Mouse (Mus musculus) frontal cortex, postnatal 14 days (tissue): ENCODE measurements at regions not wholly inside any gene's neighbourhood (a gene's known extent, or its start where the extent isn't known, plus 50 kb on each side); places are given as distances from the start of the nearest gene placed in this dataset.
A peak's percentile ranks its signal among the peaks of the same experiment; 100 is the strongest.
"Not testable (repeated sequence)": the region's sequence is repeated elsewhere in the genome, so short reads cannot be mapped to it uniquely, and the experiment has no call there.

Experiments used
- DNase-seq, 2 experiments: peaks; one replicate each; pipeline ENCODE4 v3.0.0; 2022; ENCODE audit warnings: low spot score in 2 of 2

DNA sequence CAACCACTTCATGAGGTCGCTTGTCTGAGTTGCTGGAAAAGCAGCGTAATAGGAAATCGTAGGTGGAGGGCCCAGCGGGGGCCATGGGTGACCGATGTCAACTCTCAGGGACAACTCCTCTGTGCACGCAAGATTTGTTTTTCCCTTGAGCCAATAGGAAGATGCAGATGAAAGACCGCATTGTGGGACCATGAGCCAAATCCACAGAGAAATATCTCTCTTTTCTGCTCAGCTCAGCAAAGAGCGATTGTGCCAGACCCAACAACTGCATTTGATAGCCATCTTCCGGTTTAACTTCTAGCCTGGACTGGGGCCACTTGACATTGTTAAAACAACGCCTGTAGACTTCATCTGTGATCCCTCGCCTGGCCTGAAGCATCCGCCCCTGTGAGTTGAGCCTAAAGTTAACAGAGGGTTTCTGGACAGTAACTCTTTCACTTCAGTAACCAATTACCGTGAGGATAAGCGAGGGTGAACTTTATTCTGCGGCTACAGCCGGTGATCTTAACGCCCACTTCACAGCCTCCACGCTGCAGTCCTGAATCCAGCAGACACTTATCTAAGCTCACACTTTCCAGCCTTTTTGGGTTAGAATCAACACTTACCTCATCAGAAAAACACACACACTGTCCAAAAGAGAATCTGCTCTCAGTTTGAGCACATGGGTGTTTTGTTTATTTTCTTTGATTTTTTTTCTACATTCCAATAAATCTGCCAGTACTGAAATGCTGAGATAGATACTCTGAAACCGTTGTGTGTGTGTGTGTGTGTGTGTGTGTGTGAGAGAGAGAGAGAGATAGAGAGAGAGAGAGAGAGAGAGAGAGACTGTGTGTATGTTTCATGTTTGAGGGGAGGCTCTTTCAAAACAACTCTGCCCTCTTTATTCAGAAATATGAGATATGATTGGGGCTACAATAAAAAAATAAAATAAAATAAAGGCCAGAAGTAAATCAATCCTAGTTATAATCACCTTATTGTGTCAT, 111.9 kb downstream of the Tomm20 start:
- DNase-seq = no peak

DNA sequence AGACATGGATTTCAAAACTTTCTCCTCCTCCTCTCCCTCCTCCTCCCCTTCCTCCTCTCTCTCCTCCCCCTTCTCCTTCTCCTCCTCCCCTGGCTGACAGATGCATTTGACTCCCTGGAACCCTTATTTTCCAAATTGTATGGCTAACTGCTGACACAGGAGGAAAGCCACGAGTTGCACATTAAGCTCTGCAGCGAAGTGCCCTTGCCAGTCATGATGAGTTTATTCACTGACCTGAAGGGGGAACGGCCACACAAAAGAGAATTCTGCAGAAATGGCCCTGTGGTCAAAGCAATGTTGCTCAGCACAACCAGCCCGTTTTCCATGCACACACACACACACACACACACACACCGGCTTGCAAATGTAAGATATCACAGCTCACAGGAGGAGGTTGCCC, 112.6 kb downstream of the Tomm20 start:
- no peak for DNase-seq

DNA sequence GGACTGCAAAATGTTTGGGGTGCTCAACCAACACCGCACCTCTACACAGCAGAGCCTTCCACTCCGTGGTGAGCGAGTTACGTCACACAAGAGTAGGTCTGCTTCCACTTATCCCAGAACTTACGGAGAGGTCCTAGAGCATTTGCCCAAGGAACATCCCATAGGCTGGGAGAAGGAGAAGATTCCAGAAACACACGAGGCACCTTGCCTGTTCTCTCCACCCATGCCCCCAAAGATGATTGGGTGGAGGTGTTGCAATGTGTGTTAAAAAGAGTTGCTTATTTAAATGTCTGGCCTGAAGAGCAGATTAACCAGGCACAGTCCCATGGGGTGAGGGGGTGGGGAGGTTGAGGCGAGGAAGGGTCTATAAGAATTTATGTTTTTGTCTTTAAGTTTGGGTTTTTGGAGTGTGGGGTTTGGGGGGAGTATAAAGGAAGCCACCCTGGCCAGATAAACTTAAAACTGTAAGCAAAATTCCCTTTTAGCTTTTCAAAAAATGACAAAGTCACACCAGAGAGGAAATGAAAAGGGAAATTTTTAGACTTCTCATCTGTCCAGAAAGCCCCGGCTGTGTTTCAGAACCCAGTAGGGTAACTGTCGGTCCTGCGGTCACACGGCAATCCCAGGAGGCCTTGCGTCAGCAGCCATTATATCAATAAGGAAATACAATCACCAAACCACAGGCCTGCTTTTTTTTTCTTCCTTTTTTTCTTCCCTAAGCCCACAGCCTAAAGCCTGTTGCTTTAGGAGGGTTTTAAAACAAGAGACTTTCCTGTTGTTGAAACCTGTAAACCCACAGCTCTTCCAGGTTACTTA, 113.3 kb downstream of the Tomm20 start:
- no peak for DNase-seq

DNA sequence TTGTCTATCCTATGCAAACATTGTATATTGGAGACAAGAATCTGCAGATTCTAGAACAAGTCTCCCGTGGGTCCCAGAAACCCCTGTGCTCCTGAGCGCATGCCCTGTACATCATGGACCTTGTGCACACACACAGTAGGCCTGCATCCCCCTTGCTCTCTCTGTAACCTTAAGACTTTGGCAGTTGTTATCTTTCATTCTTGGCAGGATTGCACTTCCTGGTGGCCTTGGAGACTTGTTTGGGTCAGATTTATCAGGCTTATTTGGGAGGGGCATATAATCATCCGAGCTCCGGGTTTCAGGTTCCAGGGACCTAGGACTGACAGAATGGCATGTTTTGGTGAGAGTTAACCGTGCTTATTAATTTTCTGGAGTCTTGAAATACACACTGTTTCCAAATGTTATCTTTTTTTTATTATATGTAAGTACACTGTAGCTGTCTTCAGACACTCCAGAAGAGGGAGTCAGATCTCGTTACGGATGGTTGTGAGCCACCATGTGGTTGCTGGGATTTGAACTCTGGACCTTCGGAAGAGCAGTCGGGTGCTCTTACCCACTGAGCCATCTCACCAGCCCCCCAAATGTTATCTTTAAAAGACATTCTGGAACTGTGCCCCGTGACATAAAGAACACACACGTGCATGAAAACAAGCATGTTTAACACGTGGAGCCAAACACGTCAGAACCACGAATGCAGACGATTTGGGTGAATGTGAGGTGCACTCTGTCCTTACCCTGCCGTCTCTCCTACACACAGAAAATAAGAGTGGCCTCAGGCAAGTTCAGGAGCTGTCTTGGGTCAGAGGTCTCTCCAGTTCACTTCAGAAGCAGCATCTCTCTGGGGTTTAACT, 114.1 kb downstream of the Tomm20 start:
- no peak for DNase-seq

DNA sequence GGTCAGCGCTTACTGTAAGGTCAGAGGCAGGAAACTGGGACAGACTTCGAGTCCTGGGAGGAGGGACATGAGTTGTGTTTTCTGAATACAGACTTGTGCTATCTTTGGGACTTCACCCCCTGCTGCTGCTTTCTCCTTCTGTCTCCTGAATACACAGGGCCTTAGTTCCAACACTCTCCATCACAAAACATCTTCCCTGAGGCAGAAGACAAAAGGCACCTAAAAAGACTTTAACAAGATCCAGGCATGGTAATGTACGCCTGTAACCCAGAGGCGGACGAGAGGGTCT, 115.5 kb downstream of the Tomm20 start:
- DNase-seq = no peak

DNA sequence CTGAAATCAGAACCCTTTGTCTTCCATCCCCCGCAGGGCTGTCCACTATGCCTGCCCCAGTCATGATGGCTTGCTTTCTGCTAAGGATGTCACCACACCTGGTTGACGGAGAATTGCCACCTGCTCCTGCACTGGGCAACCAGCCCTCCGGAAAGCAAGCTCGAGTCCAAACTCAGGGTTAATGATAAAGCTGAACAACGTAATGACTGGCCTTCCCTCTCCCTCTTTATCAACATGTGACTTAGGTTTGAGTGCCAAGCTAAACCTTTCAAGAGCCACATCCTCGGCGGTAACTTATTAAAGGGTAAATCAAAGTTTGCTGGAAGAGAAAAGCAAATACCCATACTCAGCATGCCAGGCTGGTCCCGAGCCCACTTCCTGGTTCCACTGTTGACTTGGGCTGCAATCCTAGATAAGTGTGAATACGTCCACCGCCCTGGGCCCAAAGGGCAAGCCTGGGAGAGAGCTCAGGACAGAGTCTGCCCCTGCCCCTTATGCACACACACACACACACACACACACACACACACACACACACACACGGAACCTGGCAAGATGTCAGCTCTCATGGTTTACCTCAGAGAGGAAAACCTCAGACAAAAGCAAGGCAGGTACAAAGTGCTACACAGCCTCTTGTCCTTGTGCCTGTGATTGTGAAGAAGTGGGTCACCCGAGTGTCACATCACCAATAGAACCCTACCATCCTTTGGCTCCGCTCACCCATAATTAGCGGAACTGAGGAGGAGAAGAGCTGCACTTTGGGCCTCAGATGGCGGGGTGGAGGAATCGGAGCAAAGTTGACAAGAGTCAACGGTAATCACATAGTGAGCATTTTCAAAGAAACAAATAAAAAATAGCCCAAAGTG, 116.0 kb downstream of the Tomm20 start:
- DNase-seq = no peak

DNA sequence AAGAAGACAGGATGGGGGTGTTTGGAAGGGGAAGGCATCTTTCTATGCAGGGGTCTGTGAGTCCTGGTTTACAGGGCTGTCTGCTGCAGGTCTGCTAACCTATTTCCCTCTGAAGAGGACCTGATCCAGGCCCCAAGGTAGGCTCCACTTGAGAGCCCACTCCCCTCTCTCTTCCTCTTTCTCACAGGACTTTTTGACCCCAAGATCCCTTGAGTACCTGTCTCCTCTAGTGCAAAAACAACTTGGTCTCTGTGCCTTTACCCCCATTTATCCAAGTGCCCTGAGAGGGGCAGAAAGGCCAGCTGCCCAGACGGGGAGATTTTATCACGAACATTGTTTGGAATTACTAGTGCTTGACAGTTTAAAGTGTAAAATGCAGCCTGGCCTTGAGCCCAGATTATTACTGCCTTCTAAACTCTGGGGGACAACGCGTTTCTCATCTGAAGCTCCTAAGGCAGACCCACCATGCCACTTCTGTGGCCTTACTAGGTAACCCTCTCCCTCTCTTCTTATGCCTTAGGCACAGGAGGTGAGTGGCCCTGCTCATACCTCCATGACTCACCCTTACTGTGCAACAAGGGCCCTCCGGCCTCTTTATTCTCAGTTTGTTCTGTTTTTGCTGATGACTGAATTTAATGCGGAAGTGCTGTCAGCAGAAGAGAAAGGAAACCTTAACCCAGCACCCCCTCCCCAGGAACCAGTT, 117.8 kb downstream of the Tomm20 start:
- DNase-seq = no peak

DNA sequence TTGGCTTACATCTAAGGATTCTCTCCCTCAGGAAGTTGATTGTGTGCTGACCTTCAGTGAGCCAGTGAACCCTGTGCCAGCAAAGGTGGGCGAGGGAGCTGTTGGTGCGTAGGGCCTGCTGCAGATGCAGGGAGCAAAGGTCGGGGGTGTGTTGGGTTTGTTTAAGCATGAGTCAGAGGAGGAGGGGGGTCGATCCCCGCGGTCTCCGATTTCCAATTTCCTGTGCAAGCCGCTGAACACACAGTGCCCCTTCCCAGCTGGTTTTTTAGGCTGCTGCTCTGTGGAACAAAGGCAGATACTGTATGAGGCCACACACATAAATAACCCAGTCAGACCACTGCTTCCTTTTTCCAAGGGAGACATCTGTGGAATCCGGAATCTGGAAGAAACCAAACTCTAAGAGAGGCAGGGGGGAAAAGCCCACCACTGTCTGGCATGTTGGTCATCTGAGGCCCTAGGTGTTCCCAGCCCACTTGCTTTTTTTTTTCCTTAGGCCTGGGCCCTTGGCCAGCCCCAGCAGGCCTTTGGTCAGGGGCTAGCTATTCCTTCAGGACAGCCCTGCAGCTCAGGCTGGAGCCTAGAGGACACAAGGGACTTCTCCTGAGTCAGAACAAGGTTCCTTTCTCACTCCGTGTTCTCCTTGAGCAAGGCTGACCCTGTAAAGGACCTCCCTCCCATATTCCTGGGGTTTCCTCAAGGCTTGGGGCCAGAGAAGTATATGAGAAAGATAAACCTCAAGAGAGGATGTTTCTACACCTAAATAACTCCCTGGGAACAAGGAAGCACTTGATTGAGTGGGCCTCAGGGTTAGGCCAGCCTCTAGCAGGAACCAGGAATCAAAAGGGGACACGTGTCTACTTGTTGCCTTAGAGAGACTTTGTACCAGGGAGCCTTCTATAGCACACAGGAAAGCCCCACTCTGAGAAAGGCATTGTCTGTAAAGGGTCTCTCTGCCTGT, 119.0 kb downstream of the Tomm20 start:
- peak; percentile 36 to 59 for DNase-seq

DNA sequence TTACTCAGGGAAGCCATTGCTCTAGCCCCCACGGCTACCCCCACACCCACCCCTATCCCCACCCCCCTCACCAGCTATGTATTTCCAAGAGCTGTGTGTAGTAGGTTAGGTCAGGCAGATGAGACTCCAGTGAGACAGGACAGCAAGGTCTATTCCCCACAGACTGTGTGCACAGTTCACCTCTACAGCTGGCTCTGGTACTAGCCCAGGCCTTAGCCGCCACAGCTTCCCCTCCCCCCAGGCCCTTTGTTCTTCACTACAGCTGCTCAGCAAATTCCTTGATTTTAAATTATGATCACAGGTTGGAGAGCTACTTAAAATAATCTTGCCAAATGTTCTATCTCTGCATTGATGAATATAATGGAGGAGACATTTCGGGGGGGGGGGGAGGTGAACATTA, 119.8 kb downstream of the Tomm20 start:
- no peak for DNase-seq

DNA sequence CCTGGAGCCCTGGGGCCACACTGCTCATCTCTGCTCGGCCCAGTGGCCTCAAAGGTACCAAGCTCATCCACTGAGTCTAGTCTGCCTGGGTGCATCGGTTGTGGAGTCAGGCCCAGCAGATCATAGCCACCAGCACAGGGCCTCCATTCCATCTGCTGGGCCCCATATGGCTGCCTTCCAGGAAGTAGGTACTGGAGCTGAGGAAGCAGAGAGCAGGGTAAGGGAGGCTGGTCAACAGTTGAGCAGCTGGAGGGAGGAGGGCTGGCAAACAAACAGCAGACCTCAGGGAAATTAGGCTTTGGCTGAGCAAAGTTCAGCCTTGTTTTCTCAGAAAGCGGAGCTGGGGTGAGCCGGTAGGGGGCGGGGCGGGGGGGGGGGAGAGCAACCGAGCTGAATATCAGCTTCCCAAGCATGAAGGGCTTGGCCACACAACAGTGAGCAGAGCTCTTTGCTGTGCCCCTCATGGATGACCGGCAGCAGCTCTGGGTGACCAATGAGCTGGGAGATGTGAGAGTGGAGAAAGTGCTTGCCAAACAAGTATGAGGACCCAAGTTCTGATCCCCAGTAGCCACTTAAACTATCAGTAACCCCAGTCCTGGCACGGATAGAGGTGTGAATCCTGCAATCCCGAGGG, 121.0 kb downstream of the Tomm20 start:
- DNase-seq = peak in 1 of 2 experiments; percentile 45

DNA sequence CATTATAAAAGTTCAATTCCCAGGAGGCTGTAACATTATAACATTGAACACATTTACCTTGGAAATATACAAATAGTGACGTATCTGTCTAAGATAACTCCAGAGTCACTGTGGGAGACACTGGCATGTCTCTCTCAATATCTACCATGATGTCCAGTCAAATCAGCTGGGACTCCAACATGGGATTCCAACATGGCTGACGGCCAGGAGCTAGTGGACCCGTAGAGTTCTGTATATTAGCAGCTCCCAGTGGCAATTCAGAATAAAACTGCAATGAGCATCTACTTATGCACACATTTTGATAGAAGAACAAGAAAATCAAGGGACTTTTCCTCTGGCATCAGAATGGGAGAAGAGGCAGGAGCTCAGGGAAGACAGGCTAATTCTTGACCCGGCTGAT, 123.4 kb downstream of the Tomm20 start:
- no peak for DNase-seq

DNA sequence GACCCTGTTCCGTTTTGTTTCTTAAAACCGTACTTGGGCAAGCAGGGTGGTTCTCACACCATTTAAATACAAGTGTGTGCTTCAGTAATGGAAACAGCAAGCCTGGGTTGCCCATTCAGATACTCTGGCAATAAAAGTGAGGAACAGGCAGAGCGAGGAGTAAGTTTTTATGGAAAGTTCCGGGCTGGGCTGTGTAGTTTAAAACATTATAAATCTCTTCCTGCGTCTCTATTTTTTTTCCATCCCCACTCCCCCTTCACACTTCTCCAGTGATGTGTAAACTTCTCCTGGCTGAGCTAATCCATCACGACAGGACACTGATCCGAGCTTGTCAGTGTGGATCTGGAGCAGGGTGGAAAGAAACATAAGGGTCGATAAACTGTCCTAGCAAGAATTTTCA, 124.4 kb downstream of the Tomm20 start:
- no peak for DNase-seq

DNA sequence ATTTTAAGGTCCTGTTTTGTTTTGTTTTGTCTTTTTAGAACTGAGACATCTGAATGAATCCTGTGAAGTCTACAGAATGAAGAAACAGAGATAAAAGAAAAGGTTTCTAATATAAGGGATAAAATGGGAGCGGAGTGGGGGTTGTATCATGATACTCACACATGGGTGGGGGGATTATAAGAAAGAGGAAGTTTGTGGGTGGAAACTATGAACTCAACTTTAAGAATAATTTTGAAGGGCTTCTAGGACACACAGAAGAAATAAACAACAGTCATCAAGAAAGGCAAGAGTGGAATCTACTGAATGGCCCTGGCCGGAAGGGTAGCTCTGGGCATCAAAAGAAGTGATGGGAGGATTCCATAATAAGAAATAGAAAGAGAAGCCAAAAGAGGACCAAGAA, 125.1 kb downstream of the Tomm20 start:
- no peak for DNase-seq

DNA sequence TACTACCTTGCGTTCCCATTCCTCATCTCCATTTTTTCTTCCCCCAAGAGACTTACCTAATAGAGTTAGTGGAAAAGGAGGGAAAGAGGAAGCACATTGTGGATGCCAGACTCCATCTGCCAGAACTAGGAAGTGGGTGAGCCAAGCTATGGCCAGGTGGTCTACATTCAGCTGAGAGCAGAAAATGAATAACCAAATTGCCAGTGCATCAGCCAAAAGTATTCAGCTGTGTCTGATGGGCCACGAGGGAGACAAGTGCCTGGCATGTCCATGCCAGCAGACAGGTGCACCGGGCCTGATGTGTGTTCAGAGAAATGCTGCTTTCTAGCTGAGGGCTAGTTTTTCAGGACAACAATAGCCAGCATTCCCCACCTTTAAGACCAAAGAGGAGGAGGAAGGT, 126.4 kb downstream of the Tomm20 start:
- no peak for DNase-seq

DNA sequence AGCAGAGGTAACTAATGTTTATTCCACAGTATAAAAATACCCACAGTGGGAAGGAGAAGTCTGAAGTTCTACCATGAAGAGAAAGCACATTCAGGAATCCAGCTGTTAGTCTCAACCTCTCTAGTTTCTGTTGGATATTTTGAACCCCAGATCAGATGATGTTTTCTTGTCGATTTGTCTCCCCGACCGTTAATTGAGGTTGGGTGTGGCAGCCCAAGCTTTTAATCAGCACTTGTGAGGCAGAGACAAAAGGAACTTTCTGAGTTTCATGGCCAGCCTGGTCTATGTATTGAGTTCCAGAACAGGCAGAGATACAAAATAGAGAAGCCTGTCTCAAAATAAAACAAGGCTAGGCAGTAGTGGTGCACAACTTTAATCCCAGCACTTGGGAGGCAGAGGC, 129.5 kb downstream of the Tomm20 start:
- no peak for DNase-seq

DNA sequence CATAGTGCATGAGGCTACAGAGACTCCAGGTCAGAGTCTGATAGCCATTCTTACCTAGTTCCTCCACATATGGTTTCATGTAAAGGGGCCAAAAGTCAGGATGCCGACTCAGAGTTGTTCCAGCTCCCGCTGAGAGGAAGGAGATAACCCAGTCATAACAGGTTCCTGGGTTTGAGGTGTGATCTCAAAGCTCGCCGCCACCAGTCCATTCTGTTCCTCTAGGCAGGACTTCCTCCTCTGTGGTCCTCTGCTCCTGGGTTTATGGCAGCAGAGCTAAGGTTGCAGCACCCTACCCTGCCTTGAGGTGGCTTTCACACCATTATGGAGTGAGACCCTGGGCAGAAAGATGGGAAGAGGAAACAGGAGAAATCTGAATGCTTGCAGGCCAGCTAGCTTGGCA, 131.2 kb downstream of the Tomm20 start:
- DNase-seq = no peak

DNA sequence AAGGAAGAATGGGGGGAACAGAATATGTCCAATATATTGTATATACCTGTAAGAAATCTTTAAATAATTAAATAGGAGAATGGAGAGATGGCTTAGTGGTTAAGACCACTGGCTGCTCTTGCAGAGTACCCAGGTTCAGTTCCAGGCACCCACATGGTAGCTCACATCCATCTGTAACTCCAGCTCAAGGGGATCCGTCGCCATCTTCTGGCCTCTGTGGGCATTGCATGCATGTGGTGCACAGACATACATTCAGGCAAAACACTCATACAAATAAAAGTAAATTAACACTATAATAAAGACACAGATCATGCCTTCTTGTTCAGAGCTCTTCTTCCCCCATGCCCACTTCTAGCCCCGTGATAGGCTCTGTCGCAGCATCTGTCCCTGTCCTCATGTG, 132.0 kb downstream of the Tomm20 start:
- no peak for DNase-seq

DNA sequence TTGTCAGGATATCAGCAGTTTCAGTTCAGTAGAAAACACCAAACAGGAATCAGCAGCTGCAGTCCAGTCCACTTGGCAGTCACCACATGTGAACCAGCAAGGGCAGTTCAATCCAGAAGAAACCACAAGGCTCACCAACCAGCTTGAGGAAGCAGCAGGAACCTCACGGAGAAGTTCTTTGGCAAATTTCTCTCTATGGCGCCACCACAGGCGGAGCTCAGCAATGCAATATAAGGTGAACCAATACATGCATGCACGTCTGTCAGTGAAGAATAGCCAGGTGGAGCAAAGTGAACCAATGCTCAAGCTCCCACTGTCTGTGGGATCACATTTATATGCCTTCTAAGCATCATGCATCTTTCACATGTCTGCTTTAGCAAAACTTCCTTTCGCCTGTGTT, 132.9 kb downstream of the Tomm20 start:
- DNase-seq = no peak

DNA sequence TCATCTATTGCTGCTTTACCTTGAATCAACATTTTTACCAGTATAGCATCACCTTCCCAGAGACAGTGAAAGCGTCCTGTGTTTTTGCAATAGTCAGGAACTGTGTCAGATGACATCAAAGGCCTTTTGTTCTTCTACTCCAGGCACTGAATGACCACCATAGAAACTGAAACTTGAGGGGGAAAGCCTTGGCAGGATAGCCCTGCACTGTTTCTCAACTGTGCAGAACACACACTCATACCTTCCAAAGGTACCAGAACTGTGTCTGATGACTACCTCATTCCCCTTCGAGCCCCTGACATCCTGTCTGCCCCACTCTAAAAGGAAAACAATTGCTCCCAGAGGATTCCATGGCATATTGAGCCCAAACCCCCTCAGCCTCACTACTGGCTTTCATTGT, 134.3 kb downstream of the Tomm20 start:
- not testable (repeated sequence) for DNase-seq
